Mouse (Mus musculus): ENCODE results near the gene Cpped1.

DNA sequence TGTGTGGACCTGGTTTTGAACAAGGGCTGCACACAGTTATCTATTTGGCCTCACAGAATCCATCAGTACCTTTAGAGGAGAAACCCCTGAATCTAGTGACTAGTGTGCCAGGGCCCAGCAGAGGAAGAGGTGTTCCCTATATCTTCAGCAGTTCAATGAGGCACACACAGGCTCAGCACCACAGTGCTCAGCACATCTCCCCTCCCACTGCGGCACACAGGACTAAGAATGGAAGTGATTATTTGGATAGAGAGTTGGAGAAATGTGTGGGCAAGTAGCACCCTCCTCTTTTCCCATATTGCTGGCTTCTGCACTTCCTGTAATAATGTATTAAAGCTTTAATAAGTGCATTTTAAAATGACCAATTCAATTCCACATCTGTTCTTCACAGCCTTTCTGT, 80.4 kb downstream of the Cpped1 start:
- TF ChIP-seq POLR2A (IDR thresholded peaks at IDR 0.05; ENCODE audit: insufficient read length, low read depth) (no peak), MAX (IDR thresholded peaks at IDR 0.05; ENCODE audit: low read depth) (no peak), E2F4 (IDR thresholded peaks at IDR 0.05; ENCODE audit: insufficient read depth) (no peak), TCF3 (IDR thresholded peaks at IDR 0.05; ENCODE audit: insufficient read length, low read depth) (no peak), MYOD1 (IDR thresholded peaks at IDR 0.05; ENCODE audit: control insufficient read depth in 1 of 3, insufficient read length in 2 of 3, low read depth in 2 of 3) (no peak), POLR2AphosphoS2 (IDR thresholded peaks at IDR 0.05; ENCODE audit: insufficient read length, low read depth) (no peak), MYOG (IDR thresholded peaks at IDR 0.05; ENCODE audit: control insufficient read depth in 1 of 3, insufficient read depth in 1 of 3, insufficient read length in 2 of 3, low read depth in 2 of 3) (no peak), SRF (IDR thresholded peaks at IDR 0.05; ENCODE audit: control insufficient read depth, insufficient read length, low read depth) (no peak)

All from myocyte (in vitro differentiated cells).